Mouse (Mus musculus) myocyte (in vitro differentiated cells): ENCODE measurements around the gene Mybph. TPM values are rescaled to one million over a fixed set of nuclear protein-coding genes. Genes with fewer than 3 reads are reported as not detected.

ENCODE experiments used
- H3K27me3 ChIP-seq: one replicate; pipeline ENCODE4 v1.6.1; 2011; ENCODE audit not compliant: control insufficient read depth, insufficient read depth, insufficient read length
- H3K36me3 ChIP-seq: one replicate; pipeline ENCODE4 v1.6.1; 2011; ENCODE audit not compliant: control insufficient read depth, insufficient read depth
- H3K4me2 ChIP-seq: one replicate; pipeline ENCODE4 v1.6.1; 2011; ENCODE audit warnings: low read depth, control low read depth
- H3K4me3 ChIP-seq: one replicate; pipeline ENCODE4 v1.5.1; 2011; ENCODE audit warnings: mild to moderate bottlenecking, control low read depth, moderate library complexity
- H3K79me2 ChIP-seq: one replicate; pipeline ENCODE4 v1.6.1; 2011; ENCODE audit not compliant: control insufficient read depth, insufficient read depth
- H3ac ChIP-seq: one replicate; pipeline ENCODE4 v1.6.1; 2011; ENCODE audit not compliant: control insufficient read depth, insufficient read length
- CEBPB ChIP-seq: IDR thresholded peaks from 2 replicates; pipeline ENCODE4 v1.6.1; 2011; ENCODE audit warnings: mild to moderate bottlenecking, moderate library complexity; ENCODE audit not compliant: poor library complexity, insufficient read depth, severe bottlenecking
- E2F4 ChIP-seq: IDR thresholded peaks from one replicate; pipeline ENCODE4 v1.6.1; 2011; ENCODE audit warnings: mild to moderate bottlenecking, control low read depth, moderate library complexity; ENCODE audit not compliant: insufficient read depth
- MAX ChIP-seq: IDR thresholded peaks from one replicate; pipeline ENCODE4 v1.6.1; 2011; ENCODE audit warnings: low read depth, mild to moderate bottlenecking, control low read depth
- MYOD1 ChIP-seq, 3 experiments: IDR thresholded peaks; one replicate each; pipeline ENCODE4 v1.6.1; 2011; ENCODE audit warnings: control low read depth in 2 of 3, low read depth in 2 of 3, mild to moderate bottlenecking in 2 of 3, moderate library complexity in 1 of 3; ENCODE audit not compliant: insufficient read length in 2 of 3, control insufficient read depth in 1 of 3
- MYOG ChIP-seq, 3 experiments: IDR thresholded peaks; one replicate each; pipeline ENCODE4 v1.6.1; 2011; ENCODE audit warnings: control low read depth in 2 of 3, low read depth in 2 of 3, mild to moderate bottlenecking in 2 of 3; ENCODE audit not compliant: insufficient read length in 2 of 3, control insufficient read depth in 1 of 3, insufficient read depth in 1 of 3
- POLR2A ChIP-seq: IDR thresholded peaks from one replicate; pipeline ENCODE4 v1.6.1; 2011; ENCODE audit warnings: low read depth, mild to moderate bottlenecking, control low read depth, moderate library complexity; ENCODE audit not compliant: insufficient read length
- POLR2AphosphoS2 ChIP-seq: IDR thresholded peaks from one replicate; pipeline ENCODE4 v1.6.1; 2011; ENCODE audit warnings: low read depth, control low read depth; ENCODE audit not compliant: insufficient read length
- REST ChIP-seq: IDR thresholded peaks from one replicate; pipeline ENCODE4 v1.6.1; 2011; ENCODE audit warnings: mild to moderate bottlenecking, control low read depth, moderate library complexity; ENCODE audit not compliant: insufficient read depth, insufficient read length
- SRF ChIP-seq: IDR thresholded peaks from one replicate; pipeline ENCODE4 v1.6.1; 2011; ENCODE audit warnings: low read depth; ENCODE audit not compliant: control insufficient read depth, insufficient read length
- TCF12 ChIP-seq: IDR thresholded peaks from one replicate; pipeline ENCODE4 v1.6.1; 2011; ENCODE audit warnings: mild to moderate bottlenecking, control low read depth; ENCODE audit not compliant: poor library complexity, insufficient read depth, severe bottlenecking
- TCF3 ChIP-seq: IDR thresholded peaks from one replicate; pipeline ENCODE4 v1.6.1; 2011; ENCODE audit warnings: low read depth, control low read depth; ENCODE audit not compliant: insufficient read length
- USF1 ChIP-seq: IDR thresholded peaks from one replicate; pipeline ENCODE4 v1.6.1; 2011; ENCODE audit warnings: low read depth, mild to moderate bottlenecking, control low read depth, moderate library complexity
- polyA plus RNA-seq: library from polyadenylated mRNA; unstranded; fragments of >200 nt; fragmentation: generic; extraction: Trizol; gene quantifications from one replicate; pipeline ENCODE4 v1.2.1, GENCODE M21; 2012; ENCODE audit warnings: missing spikeins

Mybph gene
- polyA plus RNA-seq, 1 experiment: 1,516 TPM

DNA sequence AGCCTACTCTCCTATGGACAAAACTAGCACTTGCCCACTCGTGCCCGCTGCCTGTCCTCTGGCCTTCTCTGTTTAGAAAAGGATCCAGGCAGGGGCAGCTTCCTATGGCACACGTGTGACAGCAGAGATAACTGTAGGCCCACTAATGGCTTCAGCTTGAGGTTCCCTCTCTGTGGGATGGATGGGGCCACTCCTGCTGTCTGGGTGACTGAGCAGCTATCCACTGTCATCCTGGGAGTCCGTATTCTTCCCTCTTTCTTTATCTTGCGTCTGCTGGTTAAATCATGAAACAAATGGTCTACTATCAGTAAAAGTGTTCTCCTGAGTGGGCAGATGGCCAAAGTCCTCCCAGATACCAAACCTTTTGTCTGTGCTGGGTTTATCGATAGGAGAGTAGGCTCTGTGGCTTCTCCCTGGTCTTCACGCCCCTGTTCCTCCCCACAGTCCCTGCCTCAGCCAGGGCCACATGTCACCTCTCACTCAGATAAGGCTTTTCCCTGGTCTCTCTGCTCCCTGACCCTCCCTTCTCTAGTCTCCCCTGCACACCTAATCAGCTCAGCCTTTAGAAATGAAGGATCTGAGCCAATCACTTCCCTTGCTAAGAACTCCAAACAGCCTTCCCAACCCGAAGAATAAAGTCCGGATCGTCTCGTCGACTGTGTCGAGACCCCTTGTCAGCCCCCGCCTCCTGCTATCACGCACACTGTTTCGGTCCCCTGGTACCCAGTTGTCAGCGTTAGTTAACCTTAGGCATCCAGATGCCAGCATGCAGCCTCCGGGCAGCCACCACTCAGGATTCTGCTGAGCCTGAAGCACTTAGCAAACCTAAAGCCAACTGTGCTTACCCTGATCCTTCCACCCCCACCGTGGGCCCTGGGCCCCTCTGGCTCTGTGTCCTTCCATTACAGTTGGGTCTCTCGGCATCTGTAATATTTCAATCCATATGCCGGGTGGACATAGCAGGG lies 40.3 kb upstream of the Mybph start:
- no peak for TF ChIP-seq MYOG (IDR thresholded peaks at IDR 0.05; ENCODE audit: control insufficient read depth in 1 of 3, insufficient read depth in 1 of 3, insufficient read length in 2 of 3, low read depth in 2 of 3)
- TF ChIP-seq E2F4: no peak
- TF ChIP-seq TCF12: no peak
- TF ChIP-seq SRF: no peak
- no peak for TF ChIP-seq REST
- TF ChIP-seq POLR2AphosphoS2: no peak
- Histone ChIP-seq H3K4me3 (no peak overlapping the region), H3K27me3 (peaks cover 13% of the 10 kb centered on the region), H3K4me2 (no peak overlapping the region), H3K36me3 (no peaks in the 10 kb centered on the region), H3K79me2 (no peaks in the 10 kb centered on the region), H3ac (no peak overlapping the region)

DNA sequence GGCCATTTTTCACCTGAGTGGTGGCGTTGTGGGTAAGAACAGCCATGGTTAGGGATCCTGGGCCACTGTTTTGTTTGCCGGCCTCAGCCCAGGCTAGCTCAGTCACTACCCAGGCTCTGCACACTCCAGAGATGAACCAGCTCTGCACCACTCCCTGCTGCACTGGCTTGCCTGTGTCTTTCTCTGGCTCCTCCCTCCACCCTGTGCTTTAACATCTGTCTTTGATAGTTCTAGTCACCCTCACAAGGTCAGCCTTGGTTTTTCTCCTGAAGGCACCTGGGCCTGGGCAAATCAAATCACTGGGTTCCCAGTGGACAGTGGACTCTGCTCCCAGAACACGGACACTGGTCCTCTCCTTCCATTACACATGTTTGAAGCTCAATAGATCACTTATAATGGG lies 39.1 kb upstream of the Mybph start:
- TF ChIP-seq TCF3 (no peak), CEBPB (no peak), MAX (no peak), TCF12 (no peak), MYOD1 (IDR thresholded peaks at IDR 0.05; ENCODE audit: control insufficient read depth in 1 of 3, insufficient read length in 2 of 3, low read depth in 2 of 3) (no peak), REST (no peak), POLR2AphosphoS2 (no peak), POLR2A (no peak), MYOG (IDR thresholded peaks at IDR 0.05; ENCODE audit: control insufficient read depth in 1 of 3, insufficient read depth in 1 of 3, insufficient read length in 2 of 3, low read depth in 2 of 3) (no peak), E2F4 (no peak)
- Histone ChIP-seq H3K4me3 (no peak overlapping the region), H3K4me2 (no peak overlapping the region), H3K36me3 (no peaks in the 10 kb centered on the region), H3K27me3 (peaks cover 4% of the 10 kb centered on the region), H3ac (no peak overlapping the region), H3K79me2 (no peaks in the 10 kb centered on the region)

DNA sequence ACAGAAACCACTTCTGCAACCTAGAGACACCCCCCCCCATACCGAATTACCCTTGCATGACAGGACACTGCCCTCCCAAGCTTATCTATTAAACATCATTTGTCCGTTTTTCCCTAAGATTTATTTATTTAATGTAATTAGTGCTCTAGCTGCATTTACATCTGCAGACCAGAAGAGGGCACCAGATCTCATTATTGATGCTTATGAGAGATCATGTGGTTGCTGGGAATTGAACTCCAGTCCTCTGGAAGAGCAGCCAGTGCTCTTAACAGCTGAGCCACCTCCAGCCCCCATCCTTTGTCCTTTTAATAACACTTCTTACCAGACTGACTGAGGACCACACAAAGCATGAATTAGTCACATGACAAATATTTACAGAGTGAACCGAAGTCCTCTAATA lies 38.6 kb upstream of the Mybph start:
- no peak overlapping the region for H3ac ChIP-seq
- H3K4me2 ChIP-seq: no peak overlapping the region
- TF ChIP-seq SRF (no peak), REST (no peak), CEBPB (no peak), POLR2AphosphoS2 (no peak), USF1 (no peak), MYOG (IDR thresholded peaks at IDR 0.05; ENCODE audit: control insufficient read depth in 1 of 3, insufficient read depth in 1 of 3, insufficient read length in 2 of 3, low read depth in 2 of 3) (no peak), POLR2A (no peak)
- no peaks in the 10 kb centered on the region for H3K36me3 ChIP-seq
- no peaks in the 10 kb centered on the region for H3K27me3 ChIP-seq
- no peaks in the 10 kb centered on the region for H3K79me2 ChIP-seq
- H3K4me3 ChIP-seq: no peak overlapping the region

DNA sequence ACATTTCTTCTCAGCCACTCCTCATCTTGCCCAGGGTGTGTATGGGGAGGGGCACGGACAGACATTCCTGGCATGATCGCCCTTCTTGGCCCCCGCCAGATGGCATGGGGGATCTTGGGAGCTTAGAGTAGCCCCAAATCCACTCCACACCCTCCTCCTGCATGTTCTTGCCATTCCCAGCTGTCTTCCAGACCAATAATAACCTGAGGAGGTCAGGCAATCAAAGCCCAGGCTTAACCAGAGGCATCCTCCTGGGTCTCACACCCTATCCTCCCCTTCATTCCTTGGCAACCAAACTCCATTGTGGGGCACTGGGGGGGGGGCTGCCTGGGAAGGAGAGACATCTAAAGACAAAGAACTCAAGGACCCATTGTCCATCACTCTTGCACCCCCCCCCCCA lies 32.8 kb upstream of the Mybph start:
- TF ChIP-seq TCF12: peak; percentile 93
- peak; percentile 92 to 99 (median 93) for TF ChIP-seq MYOG (IDR thresholded peaks at IDR 0.05; ENCODE audit: control insufficient read depth in 1 of 3, insufficient read depth in 1 of 3, insufficient read length in 2 of 3, low read depth in 2 of 3)
- TF ChIP-seq POLR2AphosphoS2: no peak
- no peak for TF ChIP-seq MAX
- peak; percentile 81 for TF ChIP-seq TCF3
- TF ChIP-seq MYOD1 (IDR thresholded peaks at IDR 0.05; ENCODE audit: control insufficient read depth in 1 of 3, insufficient read length in 2 of 3, low read depth in 2 of 3): peak; percentile 78 to 97 (median 79)
- Histone ChIP-seq H3K4me3 (no peak overlapping the region), H3ac (no peak overlapping the region), H3K4me2 (peak overlapping the region; percentile 57), H3K27me3 (peaks cover 3% of the 10 kb centered on the region), H3K79me2 (no peaks in the 10 kb centered on the region), H3K36me3 (no peaks in the 10 kb centered on the region)

DNA sequence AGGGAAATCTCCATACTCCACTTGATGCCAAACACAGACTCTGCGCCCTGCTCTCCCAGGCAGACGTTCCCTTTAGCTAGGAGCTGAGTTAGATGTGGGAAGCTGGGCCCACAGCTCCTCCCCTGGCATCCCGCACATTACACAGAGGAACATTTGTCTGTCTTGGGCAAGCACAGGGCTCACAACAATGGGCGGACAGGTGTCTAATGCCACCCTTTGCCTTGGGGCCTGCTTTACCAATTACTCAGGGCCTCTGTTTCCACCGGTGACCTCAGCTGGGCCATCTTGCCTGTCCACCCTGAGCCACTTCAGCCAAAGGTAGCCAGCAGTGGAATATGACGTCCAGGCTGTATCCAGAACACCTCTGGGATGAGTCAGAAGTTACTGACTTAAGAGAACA lies 31.8 kb upstream of the Mybph start:
- Histone ChIP-seq H3ac (no peak overlapping the region), H3K36me3 (no peaks in the 10 kb centered on the region), H3K27me3 (peaks cover 4% of the 10 kb centered on the region), H3K4me2 (peak overlapping the region; percentile 57), H3K4me3 (no peak overlapping the region), H3K79me2 (no peaks in the 10 kb centered on the region)
- peak; percentile 75 for TF ChIP-seq TCF12
- TF ChIP-seq E2F4: no peak
- peak; percentile 71 for TF ChIP-seq TCF3
- no peak for TF ChIP-seq USF1
- peak; percentile 24 for TF ChIP-seq POLR2A
- peak; percentile 79 to 97 (median 83) for TF ChIP-seq MYOG (IDR thresholded peaks at IDR 0.05; ENCODE audit: control insufficient read depth in 1 of 3, insufficient read depth in 1 of 3, insufficient read length in 2 of 3, low read depth in 2 of 3)
- TF ChIP-seq POLR2AphosphoS2: peak; percentile 32
- no peak for TF ChIP-seq SRF
- TF ChIP-seq REST: no peak
- TF ChIP-seq MAX: no peak
- TF ChIP-seq CEBPB: 0 out of 2 replicates have a peak, but pooled peaks have one; percentile 29
- TF ChIP-seq MYOD1 (IDR thresholded peaks at IDR 0.05; ENCODE audit: control insufficient read depth in 1 of 3, insufficient read length in 2 of 3, low read depth in 2 of 3): peak; percentile 7 to 90 (median 82)
